In genomic region chr16:4586531-4587123, GRCm38 (mm10) we compare ENCODE assay signal across 7 mouse cellular contexts. TPM values are rescaled to one million over a fixed set of nuclear protein-coding genes. Genes with fewer than 3 reads are reported as not detected.
A peak's percentile ranks its signal among the peaks of the same experiment; 100 is the strongest.
DNase-seq lines count a peak whose midpoint lies in the region; ATAC-seq lines count a peak whose summit lies in the region.

No protein-coding gene starts in this region.

- peak overlapping the region; percentile 92 for H3K27ac ChIP-seq in intestine, embryonic 16.5 days (ENCODE audit: low read length)
- H3K27ac ChIP-seq in midbrain, embryonic 11.5 days (ENCODE audit: low read depth, low read length), result peak overlapping the region; percentile 67

- no peaks in the 10 kb centered on the region for H3K9me3 ChIP-seq in intestine, embryonic 16.5 days (ENCODE audit: control insufficient read depth, low read length)
- H3K9me3 ChIP-seq in midbrain, embryonic 11.5 days (ENCODE audit: control insufficient read depth, low read length), result no peaks in the 10 kb centered on the region

- H3K4me1 ChIP-seq in intestine, embryonic 16.5 days (ENCODE audit: control insufficient read depth, insufficient read depth, low read length), result peaks cover 21% of the 10 kb centered on the region
- peaks cover 13% of the 10 kb centered on the region for H3K4me1 ChIP-seq in midbrain, embryonic 11.5 days (ENCODE audit: control insufficient read depth, insufficient read depth, low read length)

- under 1% methylated on average over 43 of the region's 43 CpGs for WGBS in intestine, embryonic 16.5 days
- under 1% methylated on average over 41 of the region's 43 CpGs for WGBS in midbrain, embryonic 11.5 days

- peak; percentile 99 for ATAC-seq in intestine, embryonic 16.5 days
- ATAC-seq in midbrain, embryonic 11.5 days (ENCODE audit: low FRiP score), result peak; percentile 100

- peak overlapping the region; percentile 69 for H3K9ac ChIP-seq in intestine, embryonic 16.5 days (ENCODE audit: low read depth, low read length)
- H3K9ac ChIP-seq in midbrain, embryonic 11.5 days (ENCODE audit: low read length), result peak overlapping the region; percentile 51

- H3K27me3 ChIP-seq in intestine, embryonic 16.5 days (replicated peaks; ENCODE audit: control insufficient read depth, insufficient read depth, low read length), result no peaks in the 10 kb centered on the region
- no peaks in the 10 kb centered on the region for H3K27me3 ChIP-seq in midbrain, embryonic 11.5 days (ENCODE audit: control insufficient read depth, insufficient read depth, low read length)

- 0 out of 2 replicates have a peak, but pooled peaks cover 2% of the 10 kb centered on the region for H3K36me3 ChIP-seq in intestine, embryonic 16.5 days (ENCODE audit: control insufficient read depth, insufficient read depth, low read length)
- no peaks in the 10 kb centered on the region; the same call in 1 of the 2 replicates for H3K36me3 ChIP-seq in midbrain, embryonic 11.5 days (ENCODE audit: control insufficient read depth, insufficient read depth, low read length)

- peak overlapping the region; percentile 75 for H3K4me2 ChIP-seq in intestine, embryonic 16.5 days (ENCODE audit: low read depth, low read length)
- H3K4me2 ChIP-seq in midbrain, embryonic 11.5 days, result peak overlapping the region; percentile 52

- peak; percentile 98 for DNase-seq in adrenal gland, adult 8-10 months
- peak; percentile 96 for DNase-seq in embryo, embryonic 9.5 days (ENCODE audit: extremely low spot score)
- peak; percentile 96 to 99 for DNase-seq in gastrocnemius, postnatal 4 days (ENCODE audit: low spot score in 2 of 2)
- peak; percentile 87 for DNase-seq in left cerebral cortex, postnatal 36 days (ENCODE audit: low spot score in 2 of 2)
- peak; percentile 100 for DNase-seq in midbrain, embryonic 11.5 days (ENCODE audit: low spot score, missing footprints)
- DNase-seq in skeletal muscle tissue, adult 2 months (ENCODE audit: low read depth, low spot score), result peak; percentile 98

- H3K4me3 ChIP-seq in intestine, embryonic 16.5 days (ENCODE audit: low read length), result peak overlapping the region; percentile 50
- H3K4me3 ChIP-seq in midbrain, embryonic 11.5 days (ENCODE audit: low read depth, low read length), result peak overlapping the region; percentile 23

- intact Hi-C loops in left cerebral cortex, postnatal 36 days (cut with DNase I), result no loop called here

RNA-seq across cellular contexts. Expression of gene Glis2, which starts 7.9 kb away (rescaled TPM):
- total RNA-seq in adrenal gland, adult 8-10 months (2022), result 10 to 100 TPM; 14.6 to 28.9 (median 23.8) TPM
- 10 to 100 TPM; 41.4 to 45.9 TPM for total RNA-seq in gastrocnemius, postnatal 4 days (2021)
- polyA plus RNA-seq in intestine, embryonic 16.5 days (2015; fragmentation: Nextera tagmentation; extraction: Ambion mirVana), result 14.5 and 18.1 TPM in 2 replicates
- 10 to 100 TPM; 12.0 to 13.2 TPM for total RNA-seq in left cerebral cortex, postnatal 36 days (2021)
- 16.6 and 27.2 TPM in 2 replicates for polyA plus RNA-seq in midbrain, embryonic 11.5 days (2014; fragmentation: Nextera tagmentation; extraction: Ambion mirVana)

RNA-seq across cellular contexts. Expression of gene Tfap4, which starts 27.0 kb away (rescaled TPM):
- 10 to 100 TPM in 1 of 4 experiments, 1 to 10 TPM in 3; 6.1 to 10.8 (median 7.6) TPM for total RNA-seq in adrenal gland, adult 8-10 months (2022)
- total RNA-seq in gastrocnemius, postnatal 4 days (2021), result 10 to 100 TPM; 10.5 to 11.6 TPM
- 23.0 and 26.5 TPM in 2 replicates for polyA plus RNA-seq in intestine, embryonic 16.5 days (2015; fragmentation: Nextera tagmentation; extraction: Ambion mirVana)
- total RNA-seq in left cerebral cortex, postnatal 36 days (2021), result 1 to 10 TPM; 3.3 TPM
- 18.2 and 18.9 TPM in 2 replicates for polyA plus RNA-seq in midbrain, embryonic 11.5 days (2014; fragmentation: Nextera tagmentation; extraction: Ambion mirVana)

RNA-seq across cellular contexts. Expression of gene Pam16, which starts 38.2 kb away (rescaled TPM):
- 100 to 1,000 TPM in 2 of 4 experiments, 10 to 100 TPM in 2; 81.7 to 124 (median 102) TPM for total RNA-seq in adrenal gland, adult 8-10 months (2022)
- total RNA-seq in gastrocnemius, postnatal 4 days (2021), result 10 to 100 TPM; 77.1 TPM
- polyA plus RNA-seq in intestine, embryonic 16.5 days (2015; fragmentation: Nextera tagmentation; extraction: Ambion mirVana), result 79.4 and 86.8 TPM in 2 replicates
- total RNA-seq in left cerebral cortex, postnatal 36 days (2021), result 10 to 100 TPM; 75.3 to 86.0 TPM
- polyA plus RNA-seq in midbrain, embryonic 11.5 days (2014; fragmentation: Nextera tagmentation; extraction: Ambion mirVana), result 97.1 and 99.1 TPM in 2 replicates

RNA-seq across cellular contexts. Expression of gene Srl, which starts 45.0 kb away (rescaled TPM):
- total RNA-seq in adrenal gland, adult 8-10 months (2022), result 10 to 100 TPM in 1 of 4 experiments, 1 to 10 TPM in 3; 5.5 to 10.2 (median 5.9) TPM
- total RNA-seq in gastrocnemius, postnatal 4 days (2021), result 1,000 to 10,000 TPM; 1,069 to 1,086 TPM
- 8.0 and 8.5 TPM in 2 replicates for polyA plus RNA-seq in intestine, embryonic 16.5 days (2015; fragmentation: Nextera tagmentation; extraction: Ambion mirVana)
- 1 to 10 TPM; 6.7 to 9.6 TPM for total RNA-seq in left cerebral cortex, postnatal 36 days (2021)
- 20.0 and 20.9 TPM in 2 replicates for polyA plus RNA-seq in midbrain, embryonic 11.5 days (2014; fragmentation: Nextera tagmentation; extraction: Ambion mirVana)

RNA-seq across cellular contexts. Expression of gene Vasn, which starts 53.1 kb away (rescaled TPM):
- 10 to 100 TPM; 10.1 to 16.9 (median 11.1) TPM for total RNA-seq in adrenal gland, adult 8-10 months (2022)
- 10 to 100 TPM; 11.7 to 15.1 TPM for total RNA-seq in gastrocnemius, postnatal 4 days (2021)
- polyA plus RNA-seq in intestine, embryonic 16.5 days (2015; fragmentation: Nextera tagmentation; extraction: Ambion mirVana), result 13.5 and 13.6 TPM in 2 replicates
- total RNA-seq in left cerebral cortex, postnatal 36 days (2021), result 10 to 100 TPM in 1 of 2 experiments, 1 to 10 TPM in 1; 9.8 to 11.2 TPM
- polyA plus RNA-seq in midbrain, embryonic 11.5 days (2014; fragmentation: Nextera tagmentation; extraction: Ambion mirVana), result 6.1 and 7.0 TPM in 2 replicates

Comparison
In these comparisons a context has a peak if more than half of its experiments do, and no peak if none do; other contexts are left out.
1. Peak in every context shown above with its lines: DNase-seq, ATAC-seq, H3K4me3 ChIP-seq and H3K27ac ChIP-seq.